Mouse (Mus musculus) cortical plate, adult 2 months (tissue): Measurements from ENCODE around the gene Parn. TPM values are rescaled to one million over a fixed set of nuclear protein-coding genes. Genes with fewer than 3 reads are reported as not detected.

Experiments used
- H3K27ac ChIP-seq: fragments of 200-500 bp; 2 replicates; pipeline ENCODE4 v1.5.1; 2012; ENCODE audit warnings: low read length, control low read depth, inconsistent platforms; ENCODE audit not compliant: insufficient read depth
- H3K4me1 ChIP-seq: fragments of 200-500 bp; 2 replicates; pipeline ENCODE4 v1.6.1; 2011; ENCODE audit warnings: low read length; ENCODE audit not compliant: control insufficient read depth, insufficient read depth
- H3K4me3 ChIP-seq: fragments of 200-500 bp; 2 replicates; pipeline ENCODE4 v1.5.1; 2011; ENCODE audit warnings: mild to moderate bottlenecking, low read length, control low read depth; ENCODE audit not compliant: insufficient read depth
- CTCF ChIP-seq: fragments of 200-500 bp; IDR thresholded peaks from 2 replicates; pipeline ENCODE4 v1.5.1; 2011; ENCODE audit warnings: mild to moderate bottlenecking, control low read depth, low read length; ENCODE audit not compliant: insufficient read depth; ENCODE audit errors: extremely low read depth
- POLR2A ChIP-seq: fragments of 200-500 bp; IDR thresholded peaks from 2 replicates; pipeline ENCODE4 v1.6.1; 2011; ENCODE audit warnings: mild to moderate bottlenecking, low read length, control low read depth; ENCODE audit not compliant: insufficient read depth; ENCODE audit errors: extremely low read depth
- polyA plus RNA-seq: library from polyadenylated mRNA; depleted of rRNA; stranded (reverse); fragments of >200 nt; gene quantifications from 2 replicates; pipeline ENCODE4 v1.2.3, GENCODE M21; 2012; rRNA removed

Gene Parn
- polyA plus RNA-seq, 1 experiment: 25.3 TPM

DNA sequence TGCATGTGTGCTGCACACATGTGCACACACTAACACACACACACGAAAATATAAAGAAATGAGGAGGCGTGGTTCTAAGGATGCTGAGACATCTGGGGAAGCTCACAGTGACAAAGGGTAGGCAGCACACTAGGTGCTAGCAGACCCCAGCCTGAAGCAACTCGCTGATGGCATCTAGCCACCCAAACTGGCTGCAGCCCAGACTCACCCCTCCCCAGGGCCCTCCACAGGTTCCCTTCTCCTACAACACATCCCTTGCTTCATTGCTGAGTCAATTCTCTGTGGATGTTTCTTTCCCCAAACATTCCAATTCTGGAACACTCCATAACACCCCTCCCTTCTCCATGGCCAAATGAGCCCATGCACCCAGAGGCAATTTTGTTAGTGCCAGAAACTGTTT is 175.0 kb downstream of the Parn start:
- H3K4me1 ChIP-seq: no peaks in the 10 kb centered on the region
- H3K27ac ChIP-seq: no peak overlapping the region
- no peak for TF ChIP-seq POLR2A
- H3K4me3 ChIP-seq: no peak overlapping the region

GRCm38 (mm10) chr16:13491776-13492175 is 176.2 kb downstream of the Parn start:
- TF ChIP-seq CTCF (no peak), POLR2A (no peak)
- no peak overlapping the region for H3K4me3 ChIP-seq
- H3K27ac ChIP-seq: no peak overlapping the region
- no peaks in the 10 kb centered on the region for H3K4me1 ChIP-seq

Other genes with a start within 250 kb of the Parn start
- 35.7 and 37.5 TPM in 2 replicates for gene Bfar, start 3.7 kb upstream of the Parn start, polyA plus RNA-seq
- gene 3110001I22Rik, start 3.8 kb upstream of the Parn start, polyA plus RNA-seq: 1.1 and 2.3 TPM in 2 replicates
- not detected in 2 replicates for gene Pla2g10, start 62.8 kb upstream of the Parn start, polyA plus RNA-seq
- 30.0 and 30.3 TPM in 2 replicates for gene Rrn3, start 112.5 kb upstream of the Parn start, polyA plus RNA-seq
- 121 TPM in 2 replicates for gene Ntan1, start 150.7 kb upstream of the Parn start, polyA plus RNA-seq
- gene Pdxdc1, start 235.0 kb upstream of the Parn start, polyA plus RNA-seq: 75.3 and 78.4 TPM in 2 replicates
- gene Mpv17l, start 235.0 kb upstream of the Parn start, polyA plus RNA-seq: 53.9 and 56.4 TPM in 2 replicates